Mouse (Mus musculus) B cell, adult 2 months (primary cell): ENCODE results near the gene Cd28.
"Not testable (repeated sequence)": the region's sequence is repeated elsewhere in the genome, so short reads cannot be mapped to it uniquely, and the experiment has no call there.

Source experiments
- DNase-seq, 2 experiments: peaks; one replicate each; pipeline ENCODE4 v3.0.0; 2022

The Cd28 gene

DNA sequence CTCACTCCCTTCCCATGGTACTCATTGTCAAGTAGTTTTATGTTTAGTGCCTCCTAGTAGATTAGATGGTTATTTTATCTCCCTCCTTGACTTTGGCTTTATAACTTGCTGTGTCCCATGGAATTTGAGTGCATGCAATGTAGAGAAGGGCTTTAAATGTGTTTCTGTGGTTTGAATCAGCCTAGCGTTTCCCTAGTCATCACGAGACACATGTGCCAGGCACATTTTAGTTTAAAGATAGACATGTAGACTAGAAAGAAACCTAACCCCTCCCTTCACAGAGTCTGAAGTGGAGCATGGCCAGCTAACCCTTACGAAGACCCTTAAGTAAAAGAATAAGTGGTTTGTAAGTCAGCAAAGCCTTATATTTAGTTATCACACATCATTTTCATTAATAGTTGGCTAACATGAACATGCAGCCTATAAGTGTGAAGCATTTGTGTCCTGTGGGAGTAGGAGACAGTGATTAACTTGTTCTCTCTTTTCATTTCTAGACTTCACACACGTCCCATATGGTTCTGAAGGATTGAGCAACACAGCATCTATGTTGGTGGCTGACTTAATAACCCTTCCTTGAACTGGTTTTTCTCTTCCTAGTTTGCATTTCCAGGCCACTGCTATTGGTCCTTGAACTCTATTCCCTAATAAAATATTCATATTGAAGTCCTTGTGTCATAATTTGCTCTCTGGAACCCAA lies 86.7 kb downstream of the Cd28 start:
- DNase-seq = no peak

DNA sequence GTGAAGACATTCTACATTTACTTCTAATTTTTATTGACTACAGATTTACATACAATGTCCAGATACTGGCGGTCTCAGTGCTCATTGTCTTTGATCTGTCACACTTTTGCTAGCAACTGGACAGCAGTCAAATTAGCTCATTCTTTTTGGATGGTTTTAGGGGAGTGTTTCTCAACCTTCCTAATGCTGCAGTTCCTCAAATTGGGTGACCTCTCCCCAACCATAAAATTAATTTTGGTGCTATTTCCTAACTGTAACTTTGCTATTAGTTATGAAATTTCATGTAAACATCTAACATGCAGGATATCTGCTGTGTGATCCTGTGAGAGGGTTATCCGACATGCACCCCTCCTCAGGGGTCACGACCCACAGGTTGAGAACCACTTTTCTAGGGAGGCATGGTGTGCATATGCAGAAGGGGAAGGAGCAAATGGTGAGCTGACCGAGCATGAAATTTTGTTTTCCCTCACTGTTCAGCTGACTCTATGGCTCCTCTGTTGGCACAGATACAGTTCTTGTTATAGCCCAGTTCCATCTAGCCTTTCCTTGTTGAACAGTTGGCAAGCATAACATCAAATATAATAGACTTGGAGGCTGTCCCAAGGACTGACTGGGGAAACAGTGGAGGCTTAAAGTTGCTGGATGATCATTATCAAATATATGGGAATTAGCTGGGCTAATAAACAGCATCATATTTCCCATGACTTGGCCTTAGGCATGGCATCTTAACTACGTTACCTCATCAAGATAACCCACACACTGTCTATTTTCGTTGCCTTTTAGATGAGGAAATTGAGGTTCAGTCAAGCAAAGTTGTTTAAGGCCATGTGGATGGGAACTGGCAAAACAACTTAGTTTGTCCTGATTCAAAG lies 87.5 kb downstream of the Cd28 start:
- DNase-seq = no peak

DNA sequence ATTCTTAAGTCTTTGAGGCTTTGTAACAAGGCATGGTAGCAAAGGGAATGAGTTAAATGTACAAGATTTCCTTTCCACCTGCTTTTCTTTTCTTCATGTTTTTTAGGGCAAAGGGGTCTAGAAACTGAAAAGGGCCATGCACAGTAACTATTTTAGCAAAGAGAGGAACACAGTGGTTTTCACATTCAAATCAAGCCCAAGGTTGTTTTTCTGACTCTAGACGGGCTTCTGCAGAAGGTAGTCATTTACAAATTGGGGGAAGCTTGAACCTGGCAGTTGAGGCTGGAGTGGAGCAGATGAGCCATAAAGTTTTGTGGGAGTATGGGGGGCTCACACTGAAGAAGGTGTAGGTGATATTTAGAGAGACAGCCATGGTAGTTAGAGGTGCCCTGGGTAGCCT lies 88.6 kb downstream of the Cd28 start:
- no peak for DNase-seq

DNA sequence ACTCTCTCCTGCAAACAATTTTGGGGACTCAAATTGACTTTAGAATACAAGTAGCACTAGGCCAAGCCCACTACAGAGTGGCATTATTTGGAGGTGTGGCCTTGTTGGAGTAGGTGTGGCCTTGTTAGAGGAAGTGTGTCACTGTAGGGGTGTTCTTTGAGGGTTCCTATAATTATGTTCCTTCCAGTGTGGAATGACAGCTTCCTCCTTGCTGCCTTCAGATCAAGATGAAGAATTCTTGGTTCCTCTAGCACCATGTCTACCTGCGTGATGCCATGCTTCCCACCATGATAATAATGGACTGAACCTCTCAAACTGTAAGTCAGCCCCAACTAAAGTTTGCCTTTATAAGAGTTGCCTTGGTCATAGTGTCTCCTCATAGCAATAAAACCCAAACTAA lies 91.1 kb downstream of the Cd28 start:
- DNase-seq = no peak

DNA sequence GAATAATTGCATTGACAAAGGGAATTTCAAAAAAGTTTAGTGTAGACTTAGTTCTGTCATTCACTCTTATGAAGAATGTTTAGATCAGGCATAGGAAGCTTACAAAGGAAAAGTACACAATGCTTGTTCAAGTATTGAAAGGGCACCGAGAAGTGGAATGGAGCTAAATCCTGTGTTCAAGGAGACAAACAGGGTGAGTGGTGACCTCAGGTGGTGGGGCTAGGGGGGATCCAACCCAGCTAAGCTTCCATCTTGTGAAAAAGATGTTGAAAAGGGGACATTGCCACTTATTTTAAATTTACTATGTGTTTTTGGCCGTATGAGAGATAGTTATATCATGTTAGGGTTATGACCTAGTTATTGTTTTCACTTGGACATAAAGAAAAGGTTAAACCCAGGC lies 91.9 kb downstream of the Cd28 start:
- DNase-seq = no peak

DNA sequence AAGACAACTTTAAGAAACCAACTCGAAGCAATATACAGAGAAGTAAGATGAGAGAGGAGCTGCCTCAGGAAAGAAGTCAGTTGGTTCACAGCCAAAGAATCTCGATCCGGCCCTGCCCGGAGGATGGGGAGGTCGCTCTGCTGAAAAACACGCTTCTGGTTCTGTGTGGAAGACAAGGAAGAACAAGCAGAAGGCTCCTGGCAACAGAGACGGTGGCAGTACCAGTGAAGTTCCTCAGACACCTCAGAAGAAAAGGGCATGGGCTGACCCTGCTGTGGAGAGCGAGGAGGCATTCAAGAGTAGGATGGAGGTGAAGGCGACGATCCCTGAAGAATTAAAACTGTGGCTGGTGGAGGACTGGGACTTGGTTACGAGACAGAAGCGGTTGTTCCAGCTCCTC lies 92.6 kb downstream of the Cd28 start:
- DNase-seq = no peak

DNA sequence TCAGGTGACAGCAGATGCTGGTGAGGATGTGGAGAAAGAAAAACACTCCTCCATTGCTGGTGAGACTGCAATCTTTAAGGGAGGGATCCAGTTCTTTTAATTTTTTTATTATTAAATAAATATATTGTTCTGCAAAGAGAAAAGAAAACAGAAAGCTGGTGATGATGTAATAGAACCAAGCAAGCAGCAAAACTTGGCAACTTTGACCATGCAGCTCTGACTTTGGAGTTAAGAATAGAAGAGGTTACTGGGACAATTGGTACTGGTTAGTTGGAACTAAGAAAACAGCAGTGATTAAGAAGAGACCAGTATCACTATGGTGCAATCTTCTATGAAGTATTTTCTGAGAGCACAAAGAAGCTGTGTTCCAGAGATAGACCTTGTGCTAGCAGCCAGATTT lies 94.2 kb downstream of the Cd28 start:
- DNase-seq = no peak

DNA sequence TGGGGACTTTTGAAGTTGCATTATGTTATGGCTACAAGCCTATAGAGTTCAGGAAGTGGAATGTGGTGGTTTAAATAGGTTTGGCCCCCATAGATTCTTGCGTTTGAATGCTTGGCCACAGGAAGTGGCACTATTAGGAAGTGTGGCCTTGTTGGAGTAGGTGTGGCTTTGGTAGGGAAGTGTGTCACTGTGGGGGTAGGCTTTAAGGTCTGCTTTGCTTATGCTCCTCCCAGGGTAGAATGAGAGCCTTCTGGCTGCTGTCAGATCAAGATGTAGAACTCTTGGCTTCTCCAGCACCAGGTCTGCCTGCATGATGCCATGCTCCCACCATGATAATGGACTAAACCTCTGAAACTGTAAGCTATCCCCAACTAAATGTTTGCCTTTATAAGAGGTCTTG lies 95.4 kb downstream of the Cd28 start:
- no peak for DNase-seq

DNA sequence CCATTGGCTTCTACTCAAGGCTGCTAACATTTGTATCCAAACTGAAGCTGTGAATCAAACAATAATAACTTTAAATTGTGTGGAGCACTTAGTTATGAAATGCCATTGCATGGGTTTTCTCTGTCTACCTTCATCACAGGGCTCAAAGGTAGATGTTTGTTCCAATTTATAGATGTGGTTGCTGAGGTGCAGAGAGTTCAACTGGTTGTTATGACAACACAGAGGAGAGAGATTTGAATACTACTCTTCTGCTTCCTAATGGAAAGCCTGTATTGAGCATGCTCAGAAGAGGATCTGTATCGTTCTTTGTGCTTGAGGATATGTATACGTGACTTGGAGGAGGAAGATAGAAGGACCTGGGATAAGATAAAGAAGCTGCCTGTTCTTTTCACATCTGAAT lies 96.8 kb downstream of the Cd28 start:
- no peak for DNase-seq

DNA sequence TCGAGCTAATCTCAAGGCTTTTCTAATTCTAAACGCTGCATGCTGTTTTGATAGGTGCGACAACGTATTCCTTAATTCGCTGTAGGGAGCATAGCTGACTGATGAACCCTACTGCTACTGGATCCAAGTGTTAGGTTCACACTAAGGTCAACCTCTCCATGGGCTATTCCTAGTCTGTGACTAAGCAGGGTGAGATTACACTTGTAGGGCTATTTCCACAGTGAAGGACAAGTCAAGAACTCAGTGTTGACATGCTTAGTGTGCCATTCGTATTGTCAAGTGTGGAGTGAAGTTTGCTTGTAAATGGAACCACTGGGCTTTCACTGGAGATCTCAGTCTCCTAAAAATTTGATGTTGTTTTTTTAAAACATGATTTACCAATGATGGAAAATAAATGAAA lies 99.3 kb downstream of the Cd28 start:
- DNase-seq = no peak

DNA sequence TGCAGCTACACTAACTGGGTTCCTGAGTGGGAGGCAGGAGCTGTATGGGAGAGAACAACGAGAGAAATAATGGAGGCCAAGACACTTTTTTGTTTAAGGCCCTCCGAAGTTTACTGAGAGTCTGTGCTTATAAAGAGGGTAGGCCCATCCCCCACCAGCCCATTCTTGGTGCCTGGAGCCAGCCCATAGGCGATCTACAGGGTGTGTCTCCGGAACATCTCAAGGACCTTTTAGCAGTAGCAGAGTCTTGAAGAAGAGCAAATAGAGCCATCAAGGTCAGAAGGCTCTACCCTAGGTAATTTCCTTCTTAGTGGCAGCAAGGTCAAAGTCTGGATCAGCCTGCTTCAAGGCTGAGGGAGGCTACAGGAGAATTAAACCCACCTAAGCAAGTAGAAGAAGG lies 101.9 kb downstream of the Cd28 start:
- not testable (repeated sequence) for DNase-seq

DNA sequence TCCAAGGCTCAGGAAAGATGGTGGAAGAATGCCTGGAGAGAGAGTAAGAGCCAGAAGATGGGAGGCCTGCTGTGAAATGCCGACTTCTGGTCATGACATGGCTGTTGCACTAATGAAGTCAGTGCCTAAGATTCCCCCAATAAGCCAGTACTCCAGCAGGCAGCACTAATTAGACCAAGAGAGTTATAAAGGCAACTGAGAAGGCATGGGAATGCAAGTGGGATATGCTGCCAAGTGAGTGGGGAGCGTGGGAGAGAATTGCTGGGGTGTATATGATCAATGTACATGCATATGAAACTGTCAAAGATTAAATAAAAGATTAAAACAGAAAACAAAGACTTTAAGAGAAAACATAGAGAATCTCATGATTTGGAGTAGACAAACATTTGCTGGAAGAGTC lies 103.4 kb downstream of the Cd28 start:
- no peak for DNase-seq

DNA sequence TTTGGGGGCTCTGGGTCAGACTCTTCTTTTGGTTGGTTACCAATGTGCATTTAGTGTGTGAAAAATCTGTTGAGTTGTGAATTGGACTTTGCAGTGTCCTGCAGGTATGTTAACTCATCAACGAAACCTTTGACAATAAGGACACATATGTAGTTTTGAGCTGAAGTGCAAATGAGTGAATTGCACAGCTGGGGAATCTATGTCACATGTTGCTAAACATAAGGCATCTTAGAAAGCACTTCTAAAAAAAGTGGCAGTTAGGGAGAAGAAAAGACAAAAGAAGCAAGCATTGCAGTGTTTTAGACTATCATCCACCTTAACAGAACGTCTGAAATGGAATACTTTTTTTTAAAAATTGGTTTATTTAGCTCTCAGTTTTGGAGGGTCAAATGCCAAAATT lies 104.4 kb downstream of the Cd28 start:
- DNase-seq = no peak

DNA sequence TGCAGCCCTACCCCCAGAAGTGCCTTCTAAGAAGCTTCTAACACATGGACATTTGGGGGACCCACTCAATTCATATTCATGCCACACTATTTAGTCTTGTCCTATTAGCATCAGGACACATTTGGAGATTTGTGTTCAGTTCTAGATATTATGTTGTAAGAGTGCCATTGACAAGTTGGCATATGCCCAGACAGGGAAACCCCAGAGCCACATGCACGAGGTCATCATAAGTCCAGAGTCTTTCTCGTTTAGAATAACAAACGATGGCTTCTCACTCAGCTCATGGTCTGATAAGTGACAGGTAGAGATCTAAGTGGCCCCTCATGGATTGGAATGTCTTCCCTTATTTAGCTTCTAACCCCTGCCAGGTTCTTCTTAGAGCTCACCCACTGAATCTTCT lies 105.0 kb downstream of the Cd28 start:
- DNase-seq = no peak
